Mouse (Mus musculus): ENCODE results near the gene Focad.

The Focad gene

GRCm38 (mm10) chr4:88094062-88094767 lies at the start of gene Focad:
Focad (plus strand) TSS chr4:88094629.
- DNase-seq (ENCODE audit: low read depth) = peak; percentile 94

- no peak for DNase-seq (ENCODE audit: low read depth)
These were observed 49.3 kb upstream of the Focad start for GRCm38 (mm10) chr4:88045151-88045550.

- no peak for DNase-seq (ENCODE audit: low read depth)
These were observed 48.1 kb upstream of the Focad start for GRCm38 (mm10) chr4:88046280-88046679.

- DNase-seq (ENCODE audit: low read depth) = no peak
These were observed 19.0 kb upstream of the Focad start for GRCm38 (mm10) chr4:88075388-88075787.

- DNase-seq (ENCODE audit: low read depth) = no peak
These were observed 15.4 kb upstream of the Focad start for GRCm38 (mm10) chr4:88078983-88079382.

- no peak for DNase-seq (ENCODE audit: low read depth)
These were observed 13.0 kb upstream of the Focad start for GRCm38 (mm10) chr4:88081417-88081816.

- no peak for DNase-seq (ENCODE audit: low read depth)
These were observed 12.5 kb upstream of the Focad start for GRCm38 (mm10) chr4:88081885-88082284.

- DNase-seq (ENCODE audit: low read depth) = no peak
These were observed 12.0 kb upstream of the Focad start for GRCm38 (mm10) chr4:88082381-88082780.

- DNase-seq (ENCODE audit: low read depth) = no peak
These were observed 10.6 kb upstream of the Focad start for GRCm38 (mm10) chr4:88083781-88084180.

GRCm38 (mm10) chr4:88090316-88090715 lies 4.1 kb upstream of the Focad start:
- DNase-seq (ENCODE audit: low read depth) = no peak

- no peak for DNase-seq (ENCODE audit: low read depth)
These were observed 465 bp downstream of the Focad start for GRCm38 (mm10) chr4:88094768-88095420.

GRCm38 (mm10) chr4:88095693-88096092 lies 1.3 kb downstream of the Focad start:
- no peak for DNase-seq (ENCODE audit: low read depth)

GRCm38 (mm10) chr4:88108585-88108984 lies 14.2 kb downstream of the Focad start:
- DNase-seq (ENCODE audit: low read depth) = no peak

- peak; percentile 67 for DNase-seq (ENCODE audit: low read depth)
These were observed 22.9 kb downstream of the Focad start for GRCm38 (mm10) chr4:88117331-88117730.

GRCm38 (mm10) chr4:88117942-88118341 lies 23.5 kb downstream of the Focad start:
- peak; percentile 41 for DNase-seq (ENCODE audit: low read depth)

GRCm38 (mm10) chr4:88118750-88119395 lies 24.4 kb downstream of the Focad start:
- DNase-seq (ENCODE audit: low read depth) = no peak

GRCm38 (mm10) chr4:88120091-88120490 lies 25.7 kb downstream of the Focad start:
- DNase-seq (ENCODE audit: low read depth) = no peak

GRCm38 (mm10) chr4:88122472-88122871 lies 28.0 kb downstream of the Focad start:
- DNase-seq (ENCODE audit: low read depth) = no peak

GRCm38 (mm10) chr4:88135936-88136335 lies 41.5 kb downstream of the Focad start:
- DNase-seq (ENCODE audit: low read depth) = no peak

GRCm38 (mm10) chr4:88136528-88136927 lies 42.1 kb downstream of the Focad start:
- no peak for DNase-seq (ENCODE audit: low read depth)

- no peak for DNase-seq (ENCODE audit: low read depth)
These were observed 44.0 kb downstream of the Focad start for GRCm38 (mm10) chr4:88138366-88138917.

GRCm38 (mm10) chr4:88149462-88149861 lies 55.0 kb downstream of the Focad start:
- no peak for DNase-seq (ENCODE audit: low read depth)

Data from c-Kit-positive CD71-positive TER-119-negative erythroid progenitor cells, embryonic 14.5 days (primary cell).